Mouse (Mus musculus) hematopoietic stem cell, adult 5-6 weeks (primary cell): Measurements from ENCODE around the gene Sema6b. TPM values are rescaled to one million over a fixed set of nuclear protein-coding genes. Genes with fewer than 3 reads are reported as not detected.
"Not testable (repeated sequence)": the region's sequence is repeated elsewhere in the genome, so short reads cannot be mapped to it uniquely, and the experiment has no call there.

ENCODE experiments used
- ATAC-seq, 2 experiments: fragments of 125-278 bp in 1 of 2; replicated peaks in 1 of 2; 2 replicates each; pipeline ENCODE4 v1.8.0; 2016 to 2017; ENCODE audit warnings: inconsistent platforms in 2 of 2, mild to moderate bottlenecking in 2 of 2, moderate number of reproducible peaks in 2 of 2, low read depth in 1 of 2, moderate TSS enrichment in 1 of 2; ENCODE audit not compliant: low FRiP score in 2 of 2, poor library complexity in 2 of 2, severe bottlenecking in 2 of 2, insufficient read depth in 1 of 2, low TSS enrichment in 1 of 2
- total RNA-seq: library from RNA; stranded (forward); fragments of 172-1452, 232-1000 nt; gene quantifications from 2 replicates; pipeline ENCODE4 v1.2.3, GENCODE M21; 2017

The Sema6b gene
- total RNA-seq, 1 experiment from 2014 or later, result 0.99 TPM

- no peak for ATAC-seq
Observed at GRCm38 (mm10) chr17:56106981-56107380, 33.2 kb downstream of the Sema6b start.

GRCm38 (mm10) chr17:56106436-56106835, 33.7 kb downstream of the Sema6b start:
- not testable (repeated sequence) for ATAC-seq

GRCm38 (mm10) chr17:56104821-56105220, 35.3 kb downstream of the Sema6b start:
- not testable (repeated sequence) for ATAC-seq

GRCm38 (mm10) chr17:56103465-56104285, 36.5 kb downstream of the Sema6b start:
- no peak for ATAC-seq

- ATAC-seq, result no peak
Observed at GRCm38 (mm10) chr17:56102927-56103326, 37.2 kb downstream of the Sema6b start.

GRCm38 (mm10) chr17:56102158-56102557, 38.0 kb downstream of the Sema6b start:
- no peak for ATAC-seq

GRCm38 (mm10) chr17:56100811-56101210, 39.3 kb downstream of the Sema6b start:
- no peak for ATAC-seq

- no peak for ATAC-seq
Observed at GRCm38 (mm10) chr17:56098711-56099572, 41.2 kb downstream of the Sema6b start.

GRCm38 (mm10) chr17:56098180-56098579, 42.0 kb downstream of the Sema6b start:
- no peak for ATAC-seq

GRCm38 (mm10) chr17:56096883-56097282, 43.3 kb downstream of the Sema6b start:
- no peak for ATAC-seq

- ATAC-seq, result no peak
Observed at GRCm38 (mm10) chr17:56092794-56093193, 47.3 kb downstream of the Sema6b start.

- no peak for ATAC-seq
Observed at GRCm38 (mm10) chr17:56092312-56092711, 47.8 kb downstream of the Sema6b start.

- no peak for ATAC-seq
Observed at GRCm38 (mm10) chr17:56080781-56081585, 59.2 kb downstream of the Sema6b start.

GRCm38 (mm10) chr17:56079921-56080320, 60.2 kb downstream of the Sema6b start:
- ATAC-seq, result no peak

GRCm38 (mm10) chr17:56078880-56079795, 61.0 kb downstream of the Sema6b start, which contains the start of gene Hdgfl2:
Gene Hdgfl2 (plus strand): TSS chr17:56079634.
- peak; percentile 82 to 84 for ATAC-seq

GRCm38 (mm10) chr17:56078361-56078760, 61.8 kb downstream of the Sema6b start:
- ATAC-seq, result not testable (repeated sequence)
